Comparison of ENCODE assay signal across 22 mouse cellular contexts in genomic region chr16:50131406-50131805, GRCm38 (mm10).
DNase-seq lines count a peak whose midpoint lies in the region; ATAC-seq and TF ChIP-seq lines count a peak whose summit lies in the region.
"Had no signal": no experiment of that assay in that cellular context is flagged by ENCODE, and none has a peak within 500 bp of the region (broad histone marks: within the 10 kb centered on the region; RNA-seq: fewer than 3 reads in every experiment).

No protein-coding gene starts in this region.

- H3K4me1 ChIP-seq in G1E (ENCODE audit: insufficient read depth, low read depth, low read length): peaks cover 6% of the 10 kb centered on the region
- H3K4me1 ChIP-seq: embryonic facial prominence, embryonic 10.5 days; embryonic facial prominence, embryonic 13.5 days; forebrain, embryonic 12.5 days; forebrain, embryonic 15.5 days; hindbrain, embryonic 12.5 days; hindbrain, embryonic 15.5 days had no signal

- no peaks in the 10 kb centered on the region for H3K9me3 ChIP-seq in G1E (replicated peaks)
- H3K9me3 ChIP-seq: embryonic facial prominence, embryonic 10.5 days; embryonic facial prominence, embryonic 13.5 days; forebrain, embryonic 15.5 days; hindbrain, embryonic 15.5 days had no signal

- no peaks in the 10 kb centered on the region; the same call in 1 of the 2 replicates for H3K27me3 ChIP-seq in G1E (ENCODE audit: insufficient read depth, low read length)
- H3K27me3 ChIP-seq: embryonic facial prominence, embryonic 13.5 days; forebrain, embryonic 12.5 days; forebrain, embryonic 15.5 days; hindbrain, embryonic 12.5 days; hindbrain, embryonic 15.5 days had no signal

- TF ChIP-seq CTCF in G1E (IDR thresholded peaks at IDR 0.05; ENCODE audit: low read depth, low read length): no peak

- H3K4me3 ChIP-seq in G1E (ENCODE audit: low read depth, low read length): no peak overlapping the region
- H3K4me3 ChIP-seq: embryonic facial prominence, embryonic 10.5 days; embryonic facial prominence, embryonic 13.5 days; erythroblast, embryonic 14.5 days; forebrain, embryonic 12.5 days; forebrain, embryonic 15.5 days; hindbrain, embryonic 12.5 days; hindbrain, embryonic 15.5 days had no signal

- H3K36me3 ChIP-seq in G1E (replicated peaks): no peaks in the 10 kb centered on the region
- H3K36me3 ChIP-seq: embryonic facial prominence, embryonic 10.5 days; embryonic facial prominence, embryonic 13.5 days; forebrain, embryonic 12.5 days; forebrain, embryonic 15.5 days; hindbrain, embryonic 12.5 days; hindbrain, embryonic 15.5 days had no signal

- no peak for ATAC-seq in G1E (ENCODE audit: extremely low read depth, insufficient number of reproducible peaks, low FRiP score, poor library complexity, severe bottlenecking)
- peak; percentile 52 for ATAC-seq in megakaryocyte progenitor cell, adult 5-6 weeks (replicated peaks; ENCODE audit: poor library complexity)
- ATAC-seq: CD4-positive, CD25-positive, alpha-beta regulatory T cell, adult 4 months; forebrain, embryonic 15.5 days had no signal

- DNase-seq in 416B (ENCODE audit: low read depth): peak; percentile 11
- DNase-seq in G1E (ENCODE audit: low spot score): peak; percentile 4
- DNase-seq in ZHBTc4 (ENCODE audit: low read depth, low spot score): peak; percentile 17
- DNase-seq in retina, embryonic 14.5 days (ENCODE audit: low spot score): no peak
- DNase-seq in kidney, postnatal 14 days: no peak
- no peak for DNase-seq in thymus, postnatal 25 days
- DNase-seq: adrenal gland, postnatal 14 days; cerebellum, adult 11 months; cerebellum, adult 2 months; cerebellum, adult 9-11 months; cerebellum, postnatal 25 days; embryo, embryonic 11 days; gastrocnemius, postnatal 25 days had no signal

Comparison
In these comparisons a context has a peak if more than half of its experiments do, and no peak if none do; other contexts are left out.
1. DNase-seq: peak in 416B (single experiment), G1E (single experiment) and ZHBTc4 (single experiment); none in retina, embryonic 14.5 days (single experiment), kidney, postnatal 14 days (single experiment) and thymus, postnatal 25 days (single experiment).